Mouse (Mus musculus) heart, embryonic 10.5 days (tissue): ENCODE data around the gene Tbc1d13. TPM values are rescaled to one million over a fixed set of nuclear protein-coding genes. Genes with fewer than 3 reads are reported as not detected.
"Not testable (repeated sequence)": the region's sequence is repeated elsewhere in the genome, so short reads cannot be mapped to it uniquely, and the experiment has no call there.

Experiments used
- DNase-seq: peaks from one replicate; pipeline ENCODE4 v3.0.0-alpha.2; 2017; ENCODE audit warnings: low spot score
- H3K27ac ChIP-seq: fragments of 300-500 bp; sonication (generic); 2 replicates; pipeline ENCODE4 v1.5.1; 2016; ENCODE audit warnings: mild to moderate bottlenecking
- H3K27me3 ChIP-seq: fragments of 300-500 bp; sonication (generic); 2 replicates; pipeline ENCODE4 v1.6.1; 2016; ENCODE audit warnings: mild to moderate bottlenecking; ENCODE audit not compliant: poor library complexity, insufficient read depth, severe bottlenecking
- H3K36me3 ChIP-seq: fragments of 300-500 bp; sonication (generic); 2 replicates; pipeline ENCODE4 v1.6.1; 2016; ENCODE audit warnings: mild to moderate bottlenecking, moderate library complexity
- H3K4me1 ChIP-seq: fragments of 300-500 bp; sonication (generic); 2 replicates; pipeline ENCODE4 v1.6.1; 2016; ENCODE audit warnings: mild to moderate bottlenecking
- H3K4me3 ChIP-seq: fragments of 300-500 bp; sonication (generic); 2 replicates; pipeline ENCODE4 v1.5.1; 2016; ENCODE audit warnings: mild to moderate bottlenecking, moderate library complexity
- H3K9me3 ChIP-seq: fragments of 300-500 bp; sonication (generic); 2 replicates; pipeline ENCODE4 v1.6.1; 2016; ENCODE audit warnings: mild to moderate bottlenecking, moderate library complexity
- WGBS: fragments of 180-500 bp; shearing (Covaris S2); methylation state at CpG from one replicate; pipeline ENCODE4 v1.1.7; 2016; 5-methylcytosine and 5-hydroxymethylcytosine counted together
- polyA plus RNA-seq: library from polyadenylated mRNA; unstranded; fragments of >200 nt; fragmentation: Nextera tagmentation; extraction: Ambion mirVana; gene quantifications from 2 replicates; pipeline ENCODE4 v1.2.1, GENCODE M21; 2016

Tbc1d13 gene
- polyA plus RNA-seq, 1 experiment from 2014 or later: 6.8 TPM

DNA sequence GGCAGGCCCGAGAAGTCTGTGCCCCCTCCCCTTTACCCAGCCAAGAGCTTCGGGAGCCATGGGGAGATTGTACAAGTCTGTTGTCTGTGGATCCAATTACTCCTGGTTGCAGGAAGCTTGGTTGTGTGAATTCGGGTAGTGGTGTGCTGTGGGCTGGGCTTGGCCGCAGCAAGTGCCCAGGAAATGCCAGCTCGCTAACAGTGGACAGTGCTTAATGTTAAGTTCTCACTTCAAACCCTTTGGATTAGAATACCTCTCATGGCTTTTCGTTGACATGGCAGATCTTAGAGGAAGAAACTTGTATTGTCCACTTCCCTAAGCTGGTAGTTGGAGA, 799 bp downstream of the Tbc1d13 start:
- H3K27me3 ChIP-seq: no peaks in the 10 kb centered on the region
- H3K27ac ChIP-seq: peak overlapping the region; percentile 92
- peak overlapping the region; percentile 88 for H3K4me3 ChIP-seq
- H3K9me3 ChIP-seq: no peaks in the 10 kb centered on the region
- peaks cover 24% of the 10 kb centered on the region for H3K4me1 ChIP-seq
- peaks cover 33% of the 10 kb centered on the region for H3K36me3 ChIP-seq
- 25% methylated on average over 6 of the region's 6 CpGs for WGBS
- DNase-seq: no peak

- Histone ChIP-seq H3K9me3 (no peaks in the 10 kb centered on the region), H3K36me3 (peaks cover 35% of the 10 kb centered on the region), H3K4me3 (peak overlapping the region; percentile 88), H3K27me3 (no peaks in the 10 kb centered on the region), H3K27ac (peak overlapping the region; percentile 92), H3K4me1 (peaks cover 24% of the 10 kb centered on the region)
- 73% methylated on average over 10 of the region's 10 CpGs for WGBS
- DNase-seq: no peak
Measured at GRCm38 (mm10) chr2:30134928-30135620, 1.5 kb downstream of the Tbc1d13 start.

- no peak overlapping the region for H3K4me3 ChIP-seq
- no peaks in the 10 kb centered on the region for H3K9me3 ChIP-seq
- H3K27ac ChIP-seq: no peak overlapping the region
- 81% methylated on average over 10 of the region's 10 CpGs for WGBS
- peaks cover 24% of the 10 kb centered on the region for H3K4me1 ChIP-seq
- peaks cover 48% of the 10 kb centered on the region for H3K36me3 ChIP-seq
- H3K27me3 ChIP-seq: no peaks in the 10 kb centered on the region
- DNase-seq: no peak
Measured at GRCm38 (mm10) chr2:30136458-30136857, 2.9 kb downstream of the Tbc1d13 start.

GRCm38 (mm10) chr2:30140021-30140420, 6.5 kb downstream of the Tbc1d13 start:
- peaks cover 84% of the 10 kb centered on the region for H3K36me3 ChIP-seq
- H3K27ac ChIP-seq, DNase-seq, H3K9me3 ChIP-seq, H3K4me1 ChIP-seq, H3K4me3 ChIP-seq, H3K27me3 ChIP-seq: not testable (repeated sequence)
- WGBS: 90% methylated on average over 4 of the region's 4 CpGs

DNA sequence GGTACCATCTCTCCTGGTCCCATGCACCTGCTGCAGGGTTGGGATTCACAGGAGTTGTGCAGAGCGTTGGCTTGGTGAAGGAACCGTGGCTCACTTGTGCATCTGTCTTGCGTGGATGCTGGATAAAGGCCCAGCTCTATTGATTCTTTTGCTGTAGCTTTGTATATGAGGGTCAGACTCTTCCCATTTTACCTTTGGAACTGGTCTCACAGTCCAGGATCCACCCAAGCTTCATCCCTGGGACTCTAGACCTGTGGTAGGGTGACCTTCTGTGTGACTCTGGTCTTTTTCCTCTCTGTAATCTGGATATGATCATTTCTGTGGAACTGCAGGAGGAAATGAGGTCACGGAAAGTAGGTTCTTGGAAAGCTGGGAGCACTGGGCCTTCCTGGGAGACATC, 10.9 kb downstream of the Tbc1d13 start:
- Histone ChIP-seq H3K4me3 (no peak overlapping the region), H3K4me1 (no peaks in the 10 kb centered on the region), H3K9me3 (no peaks in the 10 kb centered on the region), H3K27me3 (no peaks in the 10 kb centered on the region), H3K36me3 (peaks cover 90% of the 10 kb centered on the region), H3K27ac (no peak overlapping the region)
- WGBS: 93% methylated on average over 4 of the region's 4 CpGs
- no peak for DNase-seq

DNA sequence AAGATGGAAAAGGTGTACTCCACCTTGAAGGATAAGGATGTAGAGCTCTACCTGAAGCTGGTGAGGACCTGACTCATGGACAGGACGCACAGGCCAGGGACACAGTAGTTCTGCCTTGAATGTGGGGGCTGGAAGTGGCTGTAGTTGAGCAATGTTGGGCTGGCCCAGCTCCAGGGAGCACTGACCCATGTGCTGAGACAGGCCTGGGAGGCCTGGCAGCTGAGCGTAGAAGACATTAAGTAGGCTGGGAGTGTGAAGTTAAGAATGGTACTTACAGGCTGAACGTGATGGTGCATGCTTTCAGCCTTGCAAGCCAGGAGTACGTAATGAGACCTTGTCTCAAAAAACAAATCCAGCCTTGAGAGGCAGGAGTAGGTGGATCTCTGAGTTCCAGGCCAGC, 13.9 kb downstream of the Tbc1d13 start:
- Histone ChIP-seq H3K36me3 (peaks cover 90% of the 10 kb centered on the region), H3K4me3 (no peak overlapping the region), H3K27ac (no peak overlapping the region), H3K9me3 (no peaks in the 10 kb centered on the region), H3K27me3 (no peaks in the 10 kb centered on the region), H3K4me1 (no peaks in the 10 kb centered on the region)
- DNase-seq: no peak
- 91% methylated on average over 4 of the region's 4 CpGs for WGBS

DNA sequence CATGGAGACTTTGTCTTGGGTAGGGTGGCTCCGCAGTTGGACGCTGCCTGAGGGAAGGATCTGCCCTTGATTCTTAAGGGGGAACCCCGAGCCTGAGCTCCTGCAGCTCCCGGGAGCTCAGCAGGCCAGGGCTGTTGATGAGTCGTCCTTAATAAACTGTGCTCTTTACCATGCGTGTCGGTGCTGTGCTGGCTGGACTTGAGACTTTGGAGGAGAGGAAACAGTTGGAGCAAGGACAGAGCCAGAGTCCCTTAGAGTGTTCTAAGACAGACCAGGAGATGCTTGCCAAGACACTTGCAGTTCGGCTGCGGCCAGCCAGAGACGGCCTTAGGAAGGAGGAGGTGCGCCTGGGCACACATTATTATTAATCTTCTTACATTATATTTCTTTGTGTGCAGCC, 18.3 kb downstream of the Tbc1d13 start:
- no peak overlapping the region for H3K27ac ChIP-seq
- no peak for DNase-seq
- no peaks in the 10 kb centered on the region for H3K9me3 ChIP-seq
- H3K4me3 ChIP-seq: no peak overlapping the region
- no peaks in the 10 kb centered on the region for H3K4me1 ChIP-seq
- WGBS: 87% methylated on average over 11 of the region's 11 CpGs
- H3K27me3 ChIP-seq: no peaks in the 10 kb centered on the region
- H3K36me3 ChIP-seq: peaks cover 51% of the 10 kb centered on the region

DNA sequence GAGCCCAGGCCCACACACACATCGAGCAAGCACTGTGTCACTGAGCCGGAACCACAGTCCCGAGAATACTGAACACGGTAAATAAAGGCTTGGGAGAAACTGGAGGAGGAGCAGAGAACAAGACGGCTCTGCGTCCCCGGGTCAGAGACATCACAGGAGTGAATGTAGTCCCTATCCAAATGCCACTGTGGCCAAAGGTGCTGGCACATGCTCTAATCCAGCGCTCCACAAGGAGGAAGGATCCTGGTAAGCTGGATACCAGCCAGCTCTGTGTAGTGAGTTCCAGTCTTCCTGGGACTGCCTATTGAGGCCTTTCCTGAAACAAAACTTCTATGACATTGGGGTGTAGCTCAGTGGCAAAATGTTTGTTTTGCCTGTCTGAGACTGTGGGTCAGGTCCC, 19.1 kb downstream of the Tbc1d13 start:
- DNase-seq: no peak
- no peaks in the 10 kb centered on the region for H3K4me1 ChIP-seq
- H3K36me3 ChIP-seq: peaks cover 44% of the 10 kb centered on the region
- no peak overlapping the region for H3K4me3 ChIP-seq
- H3K9me3 ChIP-seq: no peaks in the 10 kb centered on the region
- WGBS: 78% methylated on average over 8 of the region's 8 CpGs
- no peak overlapping the region for H3K27ac ChIP-seq
- H3K27me3 ChIP-seq: no peaks in the 10 kb centered on the region

DNA sequence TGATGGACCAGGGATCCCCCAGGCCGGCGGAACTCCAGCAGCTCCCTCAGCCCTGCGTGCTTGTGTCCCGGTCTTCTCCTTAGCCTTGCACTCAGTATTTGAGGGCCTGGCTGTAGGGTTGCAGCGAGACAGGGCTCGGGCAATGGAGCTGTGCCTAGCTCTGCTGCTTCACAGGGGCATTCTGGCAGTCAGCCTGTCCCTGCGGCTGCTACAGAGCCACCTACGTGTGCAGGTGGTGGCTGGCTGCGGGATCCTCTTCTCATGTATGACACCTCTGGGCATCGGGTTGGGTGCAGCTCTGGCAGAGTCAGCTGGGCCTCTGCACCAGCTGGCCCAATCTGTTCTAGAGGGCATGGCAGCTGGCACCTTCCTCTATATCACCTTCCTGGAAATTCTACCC, 26.3 kb downstream of the Tbc1d13 start:
- DNase-seq, H3K4me3 ChIP-seq, H3K27me3 ChIP-seq, H3K4me1 ChIP-seq, H3K27ac ChIP-seq, H3K36me3 ChIP-seq, H3K9me3 ChIP-seq: not testable (repeated sequence)
- 90% methylated on average over 7 of the region's 10 CpGs for WGBS

DNA sequence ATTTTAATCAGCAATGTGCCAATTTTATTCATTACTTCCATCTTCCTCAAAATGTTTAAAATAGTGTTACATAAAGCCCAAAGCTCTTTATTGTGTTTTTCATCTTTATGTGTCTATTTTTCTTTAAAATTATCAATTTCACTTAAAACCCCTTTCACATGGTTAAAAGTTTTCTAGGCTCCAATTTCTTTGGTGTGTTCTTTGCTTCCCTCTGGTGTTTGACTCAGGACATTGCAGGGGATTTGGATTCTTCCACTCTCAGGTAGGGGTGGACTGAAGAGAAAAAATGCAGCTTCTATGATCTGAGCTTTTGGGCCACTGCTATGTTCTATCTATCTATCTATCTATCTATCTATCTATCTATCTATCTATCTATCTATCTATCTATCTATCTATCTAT, 28.3 kb downstream of the Tbc1d13 start:
- Histone ChIP-seq H3K27me3 (no peaks in the 10 kb centered on the region; the same call in 1 of the 2 replicates), H3K9me3 (peaks cover 4% of the 10 kb centered on the region), H3K4me3 (no peak overlapping the region), H3K27ac (no peak overlapping the region), H3K36me3 (no peaks in the 10 kb centered on the region), H3K4me1 (no peaks in the 10 kb centered on the region)
- no peak for DNase-seq

DNA sequence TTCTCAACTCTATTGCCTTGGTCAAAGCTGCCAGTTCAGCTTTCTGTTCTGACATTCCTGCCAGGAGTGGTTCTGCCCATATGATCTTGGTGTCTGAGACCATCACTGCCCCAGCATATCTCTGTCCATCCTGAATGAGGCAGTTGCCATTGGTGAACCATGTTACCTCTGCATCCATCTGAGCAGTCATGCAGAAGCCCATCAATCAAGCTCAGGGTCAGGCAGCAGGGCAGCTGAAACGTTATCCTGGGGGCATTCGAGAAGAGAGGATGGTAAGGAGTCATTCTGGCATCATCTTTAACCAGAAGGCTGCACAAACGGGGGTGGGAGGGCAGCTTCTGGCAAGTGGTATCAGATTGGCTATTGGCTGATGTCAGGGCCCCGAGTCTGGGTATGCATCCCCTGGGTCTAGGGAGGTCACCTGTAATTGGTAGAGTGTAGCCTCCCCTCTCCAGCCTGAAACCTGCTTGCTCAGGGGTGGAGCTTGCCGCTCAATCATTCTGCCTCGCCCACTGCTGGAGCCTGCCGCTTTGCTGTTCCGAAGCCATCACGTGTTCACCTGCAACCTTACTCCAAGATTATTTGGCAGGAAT, 30.9 kb downstream of the Tbc1d13 start:
- no peak overlapping the region for H3K27ac ChIP-seq
- H3K4me1 ChIP-seq: no peaks in the 10 kb centered on the region
- no peaks in the 10 kb centered on the region; the same call in 1 of the 2 replicates for H3K27me3 ChIP-seq
- peaks cover 8% of the 10 kb centered on the region for H3K9me3 ChIP-seq
- H3K36me3 ChIP-seq: no peaks in the 10 kb centered on the region
- WGBS: 48% methylated on average over 9 of the region's 9 CpGs
- no peak overlapping the region for H3K4me3 ChIP-seq
- DNase-seq: no peak

- Histone ChIP-seq H3K4me1 (peaks cover 5% of the 10 kb centered on the region), H3K4me3 (no peak overlapping the region), H3K36me3 (no peaks in the 10 kb centered on the region), H3K27ac (no peak overlapping the region), H3K9me3 (peaks cover 8% of the 10 kb centered on the region), H3K27me3 (no peaks in the 10 kb centered on the region; the same call in 1 of the 2 replicates)
- 59% methylated on average over 4 of the region's 4 CpGs for WGBS
- no peak for DNase-seq
Measured at GRCm38 (mm10) chr2:30166677-30167076, 33.1 kb downstream of the Tbc1d13 start.

DNA sequence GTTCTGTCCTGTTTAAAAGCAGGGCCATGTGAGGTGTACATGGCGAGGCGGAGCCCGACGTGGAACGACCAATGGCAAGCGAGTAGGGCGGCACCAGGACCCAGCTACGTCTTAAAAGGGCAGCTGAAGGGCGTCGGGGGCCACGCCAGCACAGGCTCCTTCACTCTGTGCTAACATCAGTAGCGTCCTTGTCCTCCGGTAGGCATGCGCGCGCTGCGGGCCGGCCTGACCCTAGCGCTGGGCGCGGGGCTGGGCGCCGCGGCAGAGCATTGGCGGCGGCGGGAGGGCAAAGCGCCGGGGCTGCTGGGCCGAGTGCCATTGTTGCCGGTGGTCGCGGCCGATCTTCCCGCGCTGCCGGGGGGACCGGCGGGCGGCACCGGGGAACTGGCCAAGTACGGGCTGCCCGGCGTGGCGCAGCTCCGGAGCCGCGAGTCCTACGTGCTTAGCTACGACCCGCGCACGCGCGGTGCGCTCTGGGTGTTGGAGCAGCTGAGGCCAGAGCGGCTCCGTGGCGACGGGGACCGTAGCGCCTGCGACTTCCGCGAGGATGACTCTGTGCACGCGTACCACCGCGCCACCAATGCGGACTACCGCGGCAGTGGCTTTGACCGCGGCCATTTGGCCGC, 37.9 kb downstream of the Tbc1d13 start, which contains the start of gene Endog:
Gene Endog, plus strand, starts transcription at position 123 of the 626 bp plus-strand sequence.
- peak; percentile 96 for DNase-seq
- peak within 1 kb of the TSS; percentile 96 for H3K27ac ChIP-seq
- H3K4me3 ChIP-seq: peak within 1 kb of the TSS; percentile 82
- H3K4me1 ChIP-seq: peaks cover 20% of the 10 kb centered on the region
- H3K27me3 ChIP-seq: 0 out of 2 replicates have a peak, but pooled peaks cover 4% of the 10 kb centered on the region
- peaks cover 7% of the 10 kb centered on the region for H3K9me3 ChIP-seq
- WGBS: under 1% methylated on average over 75 of the region's 75 CpGs
- H3K36me3 ChIP-seq: peaks cover 41% of the 10 kb centered on the region
